Mouse (Mus musculus): ENCODE data around the gene Scyl1. TPM values are rescaled to one million over a fixed set of nuclear protein-coding genes. Genes with fewer than 3 reads are reported as not detected.

Scyl1 gene
- polyA plus RNA-seq, 1 experiment from 2014 or later: 65.8 TPM

Other genes starting within 250 kb of the Scyl1 start
- gene Ovol1, start 210.8 kb downstream of the Scyl1 start, polyA plus RNA-seq (2014; fragmentation: Nextera tagmentation; extraction: Ambion mirVana): 0.74 and 0.79 TPM in 2 replicates
- gene Ap5b1, start 203.4 kb downstream of the Scyl1 start, polyA plus RNA-seq (2014; fragmentation: Nextera tagmentation; extraction: Ambion mirVana): 1.2 and 1.4 TPM in 2 replicates
- 173 and 185 TPM in 2 replicates for gene Rnaseh2c, start 169.5 kb downstream of the Scyl1 start, polyA plus RNA-seq (2014; fragmentation: Nextera tagmentation; extraction: Ambion mirVana)
- gene Kat5, start 161.2 kb downstream of the Scyl1 start, polyA plus RNA-seq (2014; fragmentation: Nextera tagmentation; extraction: Ambion mirVana): 33.6 and 36.6 TPM in 2 replicates
- gene Rela, start 133.9 kb downstream of the Scyl1 start, polyA plus RNA-seq (2014; fragmentation: Nextera tagmentation; extraction: Ambion mirVana): 40.9 and 41.4 TPM in 2 replicates
- gene Sipa1, start 107.7 kb downstream of the Scyl1 start, polyA plus RNA-seq (2014; fragmentation: Nextera tagmentation; extraction: Ambion mirVana): 19.0 and 19.4 TPM in 2 replicates
- gene Map3k11, start 82.7 kb downstream of the Scyl1 start, polyA plus RNA-seq (2014; fragmentation: Nextera tagmentation; extraction: Ambion mirVana): 14.9 and 17.4 TPM in 2 replicates
- gene Pcnx3, start 82.5 kb downstream of the Scyl1 start, polyA plus RNA-seq (2014; fragmentation: Nextera tagmentation; extraction: Ambion mirVana): 29.1 and 32.2 TPM in 2 replicates
- not detected in 2 replicates for gene Kcnk7, start 67.1 kb downstream of the Scyl1 start, polyA plus RNA-seq (2014; fragmentation: Nextera tagmentation; extraction: Ambion mirVana)
- 5.8 and 6.1 TPM in 2 replicates for gene Ehbp1l1, start 45.1 kb downstream of the Scyl1 start, polyA plus RNA-seq (2014; fragmentation: Nextera tagmentation; extraction: Ambion mirVana)
- gene Fam89b, start 41.8 kb downstream of the Scyl1 start, polyA plus RNA-seq (2014; fragmentation: Nextera tagmentation; extraction: Ambion mirVana): 147 and 152 TPM in 2 replicates
- gene Ltbp3, start 30.5 kb downstream of the Scyl1 start, polyA plus RNA-seq (2014; fragmentation: Nextera tagmentation; extraction: Ambion mirVana): 3.0 and 9.7 TPM in 2 replicates
- gene Frmd8, start 103.9 kb upstream of the Scyl1 start, polyA plus RNA-seq (2014; fragmentation: Nextera tagmentation; extraction: Ambion mirVana): 21.2 and 24.4 TPM in 2 replicates
- gene Slc25a45, start 106.4 kb upstream of the Scyl1 start, polyA plus RNA-seq (2014; fragmentation: Nextera tagmentation; extraction: Ambion mirVana): 1.5 TPM in 2 replicates
- gene Tigd3, start 122.7 kb upstream of the Scyl1 start, polyA plus RNA-seq (2014; fragmentation: Nextera tagmentation; extraction: Ambion mirVana): 4.7 and 5.1 TPM in 2 replicates
- gene Dpf2, start 141.6 kb upstream of the Scyl1 start, polyA plus RNA-seq (2014; fragmentation: Nextera tagmentation; extraction: Ambion mirVana): 209 and 218 TPM in 2 replicates
- 1.5 and 2.2 TPM in 2 replicates for gene Cdc42ep2, start 153.4 kb upstream of the Scyl1 start, polyA plus RNA-seq (2014; fragmentation: Nextera tagmentation; extraction: Ambion mirVana)
- 109 and 111 TPM in 2 replicates for gene Pola2, start 192.8 kb upstream of the Scyl1 start, polyA plus RNA-seq (2014; fragmentation: Nextera tagmentation; extraction: Ambion mirVana)
- gene Slc22a20, start 214.7 kb upstream of the Scyl1 start, polyA plus RNA-seq (2014; fragmentation: Nextera tagmentation; extraction: Ambion mirVana): not detected in 2 replicates
- gene Capn1, start 244.5 kb upstream of the Scyl1 start, polyA plus RNA-seq (2014; fragmentation: Nextera tagmentation; extraction: Ambion mirVana): 3.6 and 4.5 TPM in 2 replicates